Mouse (Mus musculus) lung, embryonic 16.5 days (tissue): Measurements from ENCODE around the gene Bub1b. TPM values are rescaled to one million over a fixed set of nuclear protein-coding genes. Genes with fewer than 3 reads are reported as not detected.

Experiments used
- ATAC-seq: fragments of 200-750 bp; cut with Nextera tagmentation; 2 replicates; pipeline ENCODE4 v1.8.0; 2017; ENCODE audit warnings: low read depth, mild to moderate bottlenecking, moderate library complexity
- H3K27ac ChIP-seq: fragments of 300-500 bp; sonication (generic); 2 replicates; pipeline ENCODE4 v1.5.1; 2014; ENCODE audit warnings: mild to moderate bottlenecking, control low read depth, low read length
- H3K27me3 ChIP-seq: fragments of 300-500 bp; sonication (generic); 2 replicates; pipeline ENCODE4 v1.6.1; 2014; ENCODE audit warnings: low read depth, low read length, mixed read lengths; ENCODE audit not compliant: control insufficient read depth, insufficient read depth
- H3K36me3 ChIP-seq: fragments of 300-500 bp; sonication (generic); 2 replicates; pipeline ENCODE4 v1.6.1; 2014; ENCODE audit warnings: low read length; ENCODE audit not compliant: control insufficient read depth, insufficient read depth
- H3K4me1 ChIP-seq: fragments of 300-500 bp; sonication (generic); replicated peaks from 2 replicates; pipeline ENCODE4 v1.6.1; 2014; ENCODE audit warnings: low read length, mixed read lengths; ENCODE audit not compliant: control insufficient read depth, insufficient read depth
- H3K4me2 ChIP-seq: fragments of 300-500 bp; sonication (generic); 2 replicates; pipeline ENCODE4 v1.6.1; 2014; ENCODE audit warnings: low read depth, low read length, control low read depth
- H3K4me3 ChIP-seq: fragments of 300-500 bp; sonication (generic); 2 replicates; pipeline ENCODE4 v1.5.1; 2014; ENCODE audit warnings: mild to moderate bottlenecking, low read length, control low read depth
- H3K9ac ChIP-seq: fragments of 300-500 bp; sonication (generic); 2 replicates; pipeline ENCODE4 v1.6.1; 2014; ENCODE audit warnings: low read length, control low read depth
- H3K9me3 ChIP-seq: fragments of 300-500 bp; sonication (generic); 2 replicates; pipeline ENCODE4 v1.6.1; 2016; ENCODE audit warnings: low read length; ENCODE audit not compliant: control insufficient read depth
- WGBS: fragments of 180-500 bp; shearing (Covaris S2); extraction: QIAGEN DNeasy Blood & Tissue Kit; methylation state at CpG from one replicate; pipeline ENCODE4 v1.1.7; 2014; 5-methylcytosine and 5-hydroxymethylcytosine counted together
- polyA plus RNA-seq: library from polyadenylated mRNA; unstranded; fragments of >200 nt; fragmentation: Nextera tagmentation; extraction: Ambion mirVana; gene quantifications from 2 replicates; pipeline ENCODE4 v1.2.1, GENCODE M21; 2015

Bub1b gene
- polyA plus RNA-seq, 1 experiment from 2014 or later: 106 TPM

GRCm38 (mm10) chr2:118567179-118567578, 30.8 kb upstream of the Bub1b start:
- Histone ChIP-seq H3K27me3 (no peaks in the 10 kb centered on the region), H3K27ac (no peak overlapping the region), H3K4me1 (no peaks in the 10 kb centered on the region), H3K4me3 (no peak overlapping the region), H3K4me2 (no peak overlapping the region), H3K9ac (no peak overlapping the region), H3K36me3 (no peaks in the 10 kb centered on the region), H3K9me3 (no peaks in the 10 kb centered on the region)
- no peak for ATAC-seq
- WGBS: 86% methylated on average over 8 of the region's 8 CpGs

- Histone ChIP-seq H3K27me3 (no peaks in the 10 kb centered on the region), H3K4me3 (no peak overlapping the region), H3K27ac (no peak overlapping the region), H3K9ac (no peak overlapping the region), H3K4me1 (no peaks in the 10 kb centered on the region), H3K36me3 (no peaks in the 10 kb centered on the region), H3K9me3 (no peaks in the 10 kb centered on the region), H3K4me2 (no peak overlapping the region)
- ATAC-seq: no peak
- WGBS: 72% methylated on average over 2 of the region's 2 CpGs
These were observed 27.1 kb upstream of the Bub1b start for GRCm38 (mm10) chr2:118570939-118571338.

GRCm38 (mm10) chr2:118572183-118572836, 25.7 kb upstream of the Bub1b start:
- ATAC-seq: peak; percentile 80
- Histone ChIP-seq H3K27me3 (no peaks in the 10 kb centered on the region), H3K36me3 (no peaks in the 10 kb centered on the region), H3K4me1 (no peaks in the 10 kb centered on the region), H3K9me3 (no peaks in the 10 kb centered on the region), H3K4me2 (no peak overlapping the region), H3K27ac (peak overlapping the region; percentile 11; the same call in 1 of the 2 replicates), H3K4me3 (no peak overlapping the region), H3K9ac (no peak overlapping the region)
- WGBS: 60% methylated on average over 9 of the region's 9 CpGs

- 60% methylated on average over 3 of the region's 3 CpGs for WGBS
- no peaks in the 10 kb centered on the region for H3K27me3 ChIP-seq
- no peak overlapping the region for H3K27ac ChIP-seq
- no peak overlapping the region for H3K9ac ChIP-seq
- no peak for ATAC-seq
- no peaks in the 10 kb centered on the region for H3K36me3 ChIP-seq
- no peak overlapping the region for H3K4me3 ChIP-seq
- no peak overlapping the region for H3K4me2 ChIP-seq
- no peaks in the 10 kb centered on the region for H3K4me1 ChIP-seq
- no peaks in the 10 kb centered on the region for H3K9me3 ChIP-seq
These were observed 24.9 kb upstream of the Bub1b start for GRCm38 (mm10) chr2:118573135-118573534.

GRCm38 (mm10) chr2:118586013-118586412, 12.0 kb upstream of the Bub1b start:
- H3K27ac ChIP-seq: peak overlapping the region; percentile 18; the same call in 1 of the 2 replicates
- H3K4me2 ChIP-seq: 0 out of 2 replicates have a peak overlapping the region, but pooled peaks have one; percentile 11
- ATAC-seq: peak; percentile 89

GRCm38 (mm10) chr2:118587686-118588085, 10.3 kb upstream of the Bub1b start:
- no peaks in the 10 kb centered on the region for H3K27me3 ChIP-seq
- ATAC-seq: no peak
- WGBS: 62% methylated on average over 3 of the region's 3 CpGs

More at GRCm38 (mm10) chr2:118586013-118586412, 12.0 kb upstream of the Bub1b start:
- H3K9me3 ChIP-seq: no peaks in the 10 kb centered on the region
- peaks cover 4% of the 10 kb centered on the region for H3K4me1 ChIP-seq
- no peaks in the 10 kb centered on the region for H3K27me3 ChIP-seq
- 21% methylated on average over 5 of the region's 5 CpGs for WGBS
- H3K4me3 ChIP-seq: no peak overlapping the region
- no peak overlapping the region for H3K9ac ChIP-seq
- no peaks in the 10 kb centered on the region for H3K36me3 ChIP-seq

GRCm38 (mm10) chr2:118591083-118591482, 6.9 kb upstream of the Bub1b start:
- Histone ChIP-seq H3K9ac (no peak overlapping the region), H3K9me3 (no peaks in the 10 kb centered on the region), H3K4me2 (no peak overlapping the region), H3K4me3 (no peak overlapping the region), H3K27me3 (no peaks in the 10 kb centered on the region), H3K27ac (no peak overlapping the region), H3K36me3 (no peaks in the 10 kb centered on the region), H3K4me1 (peaks cover 4% of the 10 kb centered on the region)
- no peak for ATAC-seq
- 83% methylated on average over 4 of the region's 4 CpGs for WGBS

More at GRCm38 (mm10) chr2:118587686-118588085, 10.3 kb upstream of the Bub1b start:
- Histone ChIP-seq H3K36me3 (no peaks in the 10 kb centered on the region), H3K4me2 (no peak overlapping the region), H3K9me3 (no peaks in the 10 kb centered on the region), H3K4me1 (peaks cover 4% of the 10 kb centered on the region), H3K27ac (no peak overlapping the region), H3K9ac (no peak overlapping the region), H3K4me3 (no peak overlapping the region)

GRCm38 (mm10) chr2:118599087-118599486, 1.1 kb downstream of the Bub1b start:
- Histone ChIP-seq H3K27me3 (no peaks in the 10 kb centered on the region), H3K4me3 (peak overlapping the region; percentile 79), H3K27ac (no peak overlapping the region), H3K9me3 (no peaks in the 10 kb centered on the region), H3K4me2 (peak overlapping the region; percentile 69), H3K36me3 (peaks cover 23% of the 10 kb centered on the region), H3K9ac (peak overlapping the region; percentile 81), H3K4me1 (peaks cover 21% of the 10 kb centered on the region)
- WGBS: 29% methylated on average over 5 of the region's 5 CpGs
- ATAC-seq: no peak

- no peak overlapping the region for H3K4me2 ChIP-seq
- H3K4me3 ChIP-seq: no peak overlapping the region
- H3K36me3 ChIP-seq: peaks cover 45% of the 10 kb centered on the region
- peaks cover 22% of the 10 kb centered on the region for H3K4me1 ChIP-seq
- 80% methylated on average over 18 of the region's 18 CpGs for WGBS
- no peak overlapping the region for H3K9ac ChIP-seq
- H3K27ac ChIP-seq: no peak overlapping the region
- no peaks in the 10 kb centered on the region for H3K27me3 ChIP-seq
- no peaks in the 10 kb centered on the region; the same call in 1 of the 2 replicates for H3K9me3 ChIP-seq
- no peak for ATAC-seq
These were observed 3.7 kb downstream of the Bub1b start for GRCm38 (mm10) chr2:118601599-118602263.
